Mouse (Mus musculus) heart, embryonic 15.5 days (tissue): Measurements from ENCODE around the gene Phyh. TPM values are rescaled to one million over a fixed set of nuclear protein-coding genes. Genes with fewer than 3 reads are reported as not detected.
"Not testable (repeated sequence)": the region's sequence is repeated elsewhere in the genome, so short reads cannot be mapped to it uniquely, and the experiment has no call there.

Experiments
- ATAC-seq: fragments of 200-750 bp; cut with Nextera tagmentation; replicated peaks from 2 replicates; pipeline ENCODE4 v1.8.0; 2017; ENCODE audit warnings: low read depth, moderate TSS enrichment; ENCODE audit not compliant: insufficient number of reproducible peaks, insufficient read depth, low FRiP score
- H3K27ac ChIP-seq: fragments of 300-500 bp; sonication (generic); 2 replicates; pipeline ENCODE4 v1.5.1; 2015; ENCODE audit warnings: mild to moderate bottlenecking, inconsistent platforms
- H3K27me3 ChIP-seq: fragments of 300-500 bp; sonication (generic); 2 replicates; pipeline ENCODE4 v1.6.1; 2015; ENCODE audit warnings: inconsistent platforms
- H3K36me3 ChIP-seq: fragments of 300-500 bp; sonication (generic); 2 replicates; pipeline ENCODE4 v1.6.1; 2015; ENCODE audit warnings: mild to moderate bottlenecking, inconsistent platforms
- H3K4me1 ChIP-seq: fragments of 300-500 bp; sonication (generic); replicated peaks from 2 replicates; pipeline ENCODE4 v1.6.1; 2015; ENCODE audit warnings: inconsistent platforms
- H3K4me2 ChIP-seq: fragments of 300-500 bp; sonication (generic); 2 replicates; pipeline ENCODE4 v1.6.1; 2015; ENCODE audit warnings: inconsistent platforms, mild to moderate bottlenecking, moderate library complexity
- H3K4me3 ChIP-seq: fragments of 300-500 bp; sonication (generic); 2 replicates; pipeline ENCODE4 v1.5.1; 2015; ENCODE audit warnings: mild to moderate bottlenecking, inconsistent platforms
- H3K9ac ChIP-seq: fragments of 300-500 bp; sonication (generic); 2 replicates; pipeline ENCODE4 v1.6.1; 2015; ENCODE audit warnings: mild to moderate bottlenecking, inconsistent platforms
- H3K9me3 ChIP-seq: fragments of 300-500 bp; sonication (generic); replicated peaks from 2 replicates; pipeline ENCODE4 v1.6.1; 2016; ENCODE audit warnings: inconsistent platforms
- WGBS: fragments of 180-500 bp; shearing (Covaris S2); methylation state at CpG from one replicate; pipeline ENCODE4 v1.1.7; 2015; ENCODE audit warnings: mixed read lengths; 5-methylcytosine and 5-hydroxymethylcytosine counted together
- polyA plus RNA-seq: library from polyadenylated mRNA; unstranded; fragments of >200 nt; fragmentation: Nextera tagmentation; extraction: Ambion mirVana; gene quantifications from 2 replicates; pipeline ENCODE4 v1.2.1, GENCODE M21; 2015

The Phyh gene
- polyA plus RNA-seq, 1 experiment from 2014 or later = 225 TPM

- Histone ChIP-seq H3K9ac (no peak overlapping the region), H3K4me3 (no peak overlapping the region), H3K36me3 (peaks cover 10% of the 10 kb centered on the region; the same call in 1 of the 2 replicates), H3K27me3 (no peaks in the 10 kb centered on the region), H3K27ac (no peak overlapping the region), H3K4me1 (peaks cover 11% of the 10 kb centered on the region), H3K4me2 (no peak overlapping the region), H3K9me3 (no peaks in the 10 kb centered on the region)
- no peak for ATAC-seq
- WGBS = 82% methylated on average over 5 of the region's 5 CpGs
Observed at GRCm38 (mm10) chr2:4921019-4921418, 2.2 kb downstream of the Phyh start.

- no peak overlapping the region for H3K27ac ChIP-seq
- H3K4me2 ChIP-seq = no peak overlapping the region
- peaks cover 10% of the 10 kb centered on the region for H3K4me1 ChIP-seq
- no peak overlapping the region for H3K4me3 ChIP-seq
- ATAC-seq = no peak
- 59% methylated on average over 7 of the region's 7 CpGs for WGBS
- peaks cover 19% of the 10 kb centered on the region; the same call in 1 of the 2 replicates for H3K36me3 ChIP-seq
- H3K9ac ChIP-seq = no peak overlapping the region
- H3K9me3 ChIP-seq = no peaks in the 10 kb centered on the region
- no peaks in the 10 kb centered on the region for H3K27me3 ChIP-seq
Observed at GRCm38 (mm10) chr2:4922476-4923164, 3.8 kb downstream of the Phyh start.

GRCm38 (mm10) chr2:4927391-4927790, 8.6 kb downstream of the Phyh start:
- no peaks in the 10 kb centered on the region for H3K4me1 ChIP-seq
- no peak overlapping the region for H3K9ac ChIP-seq
- H3K4me2 ChIP-seq = no peak overlapping the region
- H3K27ac ChIP-seq = no peak overlapping the region
- no peaks in the 10 kb centered on the region for H3K27me3 ChIP-seq
- H3K4me3 ChIP-seq = no peak overlapping the region
- 86% methylated on average over 3 of the region's 3 CpGs for WGBS
- peaks cover 55% of the 10 kb centered on the region for H3K36me3 ChIP-seq
- H3K9me3 ChIP-seq = no peaks in the 10 kb centered on the region
- no peak for ATAC-seq

GRCm38 (mm10) chr2:4929230-4929629, 10.4 kb downstream of the Phyh start:
- no peaks in the 10 kb centered on the region for H3K27me3 ChIP-seq
- H3K9ac ChIP-seq = no peak overlapping the region
- no peak overlapping the region for H3K4me2 ChIP-seq
- H3K4me1 ChIP-seq = no peaks in the 10 kb centered on the region
- no peak overlapping the region for H3K27ac ChIP-seq
- H3K9me3 ChIP-seq = no peaks in the 10 kb centered on the region
- H3K36me3 ChIP-seq = peaks cover 57% of the 10 kb centered on the region
- WGBS = 51% methylated on average over 2 of the region's 2 CpGs
- H3K4me3 ChIP-seq = no peak overlapping the region
- ATAC-seq = no peak

GRCm38 (mm10) chr2:4934516-4934915, 15.7 kb downstream of the Phyh start:
- 91% methylated on average over 9 of the region's 9 CpGs for WGBS
- Histone ChIP-seq H3K9ac (no peak overlapping the region), H3K36me3 (peaks cover 48% of the 10 kb centered on the region), H3K4me1 (no peaks in the 10 kb centered on the region), H3K4me2 (no peak overlapping the region), H3K27me3 (no peaks in the 10 kb centered on the region), H3K4me3 (no peak overlapping the region), H3K9me3 (no peaks in the 10 kb centered on the region), H3K27ac (no peak overlapping the region)
- ATAC-seq = no peak

GRCm38 (mm10) chr2:4937931-4938330, 19.1 kb downstream of the Phyh start:
- Histone ChIP-seq H3K9me3 (no peaks in the 10 kb centered on the region), H3K36me3 (peaks cover 30% of the 10 kb centered on the region), H3K27me3 (no peaks in the 10 kb centered on the region), H3K4me1 (no peaks in the 10 kb centered on the region), H3K9ac (no peak overlapping the region), H3K4me2 (no peak overlapping the region), H3K27ac (no peak overlapping the region), H3K4me3 (no peak overlapping the region)
- ATAC-seq = no peak
- WGBS = 88% methylated on average over 7 of the region's 7 CpGs

GRCm38 (mm10) chr2:4940861-4941260, 22.0 kb downstream of the Phyh start:
- no peaks in the 10 kb centered on the region; the same call in 1 of the 2 replicates for H3K9me3 ChIP-seq
- H3K4me3 ChIP-seq = no peak overlapping the region
- ATAC-seq = no peak
- H3K4me2 ChIP-seq = no peak overlapping the region
- no peaks in the 10 kb centered on the region for H3K27me3 ChIP-seq
- peaks cover 27% of the 10 kb centered on the region; the same call in 1 of the 2 replicates for H3K36me3 ChIP-seq
- no peaks in the 10 kb centered on the region for H3K4me1 ChIP-seq
- WGBS = 91% methylated on average over 11 of the region's 11 CpGs
- H3K9ac ChIP-seq = no peak overlapping the region
- H3K27ac ChIP-seq = no peak overlapping the region

GRCm38 (mm10) chr2:4949691-4950090, 30.9 kb downstream of the Phyh start:
- WGBS = 88% methylated on average over 5 of the region's 8 CpGs

GRCm38 (mm10) chr2:4950986-4951385, 32.2 kb downstream of the Phyh start:
- Histone ChIP-seq H3K4me1 (no peaks in the 10 kb centered on the region), H3K27ac (no peak overlapping the region), H3K9ac (no peak overlapping the region), H3K4me2 (no peak overlapping the region), H3K36me3 (no peaks in the 10 kb centered on the region), H3K4me3 (no peak overlapping the region), H3K27me3 (no peaks in the 10 kb centered on the region), H3K9me3 (no peaks in the 10 kb centered on the region)
- WGBS = 85% methylated on average over 2 of the region's 2 CpGs
- ATAC-seq = no peak

More at GRCm38 (mm10) chr2:4949691-4950090, 30.9 kb downstream of the Phyh start:
- ATAC-seq, H3K27me3 ChIP-seq, H3K9ac ChIP-seq, H3K4me2 ChIP-seq, H3K4me3 ChIP-seq, H3K36me3 ChIP-seq, H3K27ac ChIP-seq, H3K4me1 ChIP-seq, H3K9me3 ChIP-seq: not testable (repeated sequence)

GRCm38 (mm10) chr2:4954216-4954760, 35.5 kb downstream of the Phyh start:
- H3K4me1 ChIP-seq = no peaks in the 10 kb centered on the region
- 74% methylated on average over 6 of the region's 6 CpGs for WGBS
- no peaks in the 10 kb centered on the region for H3K27me3 ChIP-seq
- no peak for ATAC-seq
- H3K4me2 ChIP-seq = no peak overlapping the region
- no peak overlapping the region for H3K4me3 ChIP-seq
- H3K9me3 ChIP-seq = no peaks in the 10 kb centered on the region
- H3K36me3 ChIP-seq = no peaks in the 10 kb centered on the region
- H3K9ac ChIP-seq = no peak overlapping the region
- no peak overlapping the region for H3K27ac ChIP-seq

- Histone ChIP-seq H3K27me3 (no peaks in the 10 kb centered on the region), H3K27ac (no peak overlapping the region), H3K4me2 (no peak overlapping the region), H3K4me1 (no peaks in the 10 kb centered on the region), H3K9me3 (no peaks in the 10 kb centered on the region), H3K36me3 (no peaks in the 10 kb centered on the region), H3K9ac (no peak overlapping the region), H3K4me3 (no peak overlapping the region)
- no peak for ATAC-seq
- 78% methylated on average over 12 of the region's 12 CpGs for WGBS
Observed at GRCm38 (mm10) chr2:4958039-4958438, 39.2 kb downstream of the Phyh start.

GRCm38 (mm10) chr2:4967806-4968205, 49.0 kb downstream of the Phyh start:
- WGBS = 89% methylated on average over 2 of the region's 2 CpGs
- H3K9ac ChIP-seq = no peak overlapping the region
- H3K9me3 ChIP-seq = no peaks in the 10 kb centered on the region
- no peak for ATAC-seq
- no peak overlapping the region for H3K4me2 ChIP-seq
- H3K27ac ChIP-seq = no peak overlapping the region
- no peaks in the 10 kb centered on the region for H3K27me3 ChIP-seq
- no peaks in the 10 kb centered on the region for H3K4me1 ChIP-seq
- no peak overlapping the region for H3K4me3 ChIP-seq
- H3K36me3 ChIP-seq = no peaks in the 10 kb centered on the region
